Comparison of ENCODE assay signal across 23 mouse cellular contexts in genomic region chr3:52274475-52274874, GRCm38 (mm10).
"Had no signal": no experiment of that assay in that cellular context is flagged by ENCODE, and none has a peak within 500 bp of the region (broad histone marks: within the 10 kb centered on the region; RNA-seq: fewer than 3 reads in every experiment).

No protein-coding gene starts in this region.

- H3K4me2 ChIP-seq: limb, embryonic 13.5 days; liver, embryonic 11.5 days; lung, embryonic 14.5 days; midbrain, embryonic 13.5 days; neural tube, embryonic 12.5 days; neural tube, embryonic 15.5 days had no signal

- H3K4me3 ChIP-seq: layer of hippocampus, adult 2 months; limb, embryonic 10.5 days; limb, embryonic 13.5 days; midbrain, embryonic 13.5 days; neural tube, embryonic 12.5 days; neural tube, embryonic 15.5 days had no signal

- H3K9ac ChIP-seq: limb, embryonic 13.5 days; liver, embryonic 14.5 days; liver, postnatal 0 days; lung, embryonic 14.5 days; midbrain, embryonic 13.5 days; neural tube, embryonic 12.5 days; neural tube, embryonic 15.5 days had no signal

- H3K27ac ChIP-seq: kidney, postnatal 0 days; layer of hippocampus, adult 2 months; limb, embryonic 10.5 days; limb, embryonic 13.5 days; liver, embryonic 14.5 days; midbrain, embryonic 13.5 days; neural tube, embryonic 12.5 days; neural tube, embryonic 15.5 days; stomach, postnatal 0 days had no signal

- H3K36me3 ChIP-seq: midbrain, embryonic 13.5 days; neural tube, embryonic 12.5 days; neural tube, embryonic 15.5 days had no signal

- ATAC-seq: intestine, postnatal 0 days; liver, postnatal 0 days; midbrain, embryonic 13.5 days had no signal

- H3K9me3 ChIP-seq: limb, embryonic 10.5 days; limb, embryonic 13.5 days; midbrain, embryonic 13.5 days; neural tube, embryonic 12.5 days; neural tube, embryonic 15.5 days had no signal

- H3K27me3 ChIP-seq: limb, embryonic 13.5 days had no signal

- DNase-seq: kidney, adult 2 months; kidney, postnatal 25 days; layer of hippocampus, adult 9-11 months; liver, postnatal 0 days; lung, embryonic 14.5 days; lung, postnatal 10 days; lung, postnatal 4 days; right cerebral cortex, adult 18-20 months; right cerebral cortex, postnatal 14 days; right cerebral cortex, postnatal 4 days; thymus, adult 2 months; thymus, postnatal 4 days had no signal
